Mouse (Mus musculus): ENCODE measurements at regions not wholly inside any gene's neighbourhood (a gene's known extent, or its start where the extent isn't known, plus 50 kb on each side); places are given as distances from the start of the nearest gene placed in this dataset.
"Not testable (repeated sequence)": the region's sequence is repeated elsewhere in the genome, so short reads cannot be mapped to it uniquely, and the experiment has no call there.

GRCm38 (mm10) chr4:153616938-153617337, 134.3 kb upstream of the Ajap1 start:
- no peak for DNase-seq

- DNase-seq, result no peak
These were observed 138.3 kb upstream of the Ajap1 start for GRCm38 (mm10) chr4:153620871-153621270.

GRCm38 (mm10) chr4:153631161-153631560, 148.6 kb upstream of the Ajap1 start:
- DNase-seq, result no peak

GRCm38 (mm10) chr4:153632056-153632455, 149.4 kb upstream of the Ajap1 start:
- DNase-seq, result no peak

- no peak for DNase-seq
These were observed 149.9 kb upstream of the Ajap1 start for GRCm38 (mm10) chr4:153632551-153632950.

- no peak for DNase-seq
These were observed 150.6 kb upstream of the Ajap1 start for GRCm38 (mm10) chr4:153633260-153633659.

- no peak for DNase-seq
These were observed 151.7 kb upstream of the Ajap1 start for GRCm38 (mm10) chr4:153634221-153634881.

GRCm38 (mm10) chr4:153637989-153638388, 155.4 kb upstream of the Ajap1 start:
- DNase-seq, result peak; percentile 21

- no peak for DNase-seq
These were observed 169.2 kb upstream of the Ajap1 start for GRCm38 (mm10) chr4:153651849-153652248.

GRCm38 (mm10) chr4:153652841-153653240, 170.2 kb upstream of the Ajap1 start:
- no peak for DNase-seq

GRCm38 (mm10) chr4:153662731-153663130, 180.1 kb upstream of the Ajap1 start:
- no peak for DNase-seq

- DNase-seq, result not testable (repeated sequence)
These were observed 184.1 kb upstream of the Ajap1 start for GRCm38 (mm10) chr4:153666626-153667236.

GRCm38 (mm10) chr4:153669070-153669469, 186.5 kb upstream of the Ajap1 start:
- DNase-seq, result no peak

- DNase-seq, result no peak
These were observed 187.6 kb upstream of the Ajap1 start for GRCm38 (mm10) chr4:153670216-153670615.

- DNase-seq, result no peak
These were observed 192.8 kb upstream of the Ajap1 start for GRCm38 (mm10) chr4:153675431-153675830.

GRCm38 (mm10) chr4:153679151-153679550, 196.5 kb upstream of the Ajap1 start:
- peak; percentile 51 for DNase-seq

- no peak for DNase-seq
These were observed 205.8 kb upstream of the Ajap1 start for GRCm38 (mm10) chr4:153688441-153688840.

- DNase-seq, result no peak
These were observed 211.3 kb upstream of the Ajap1 start for GRCm38 (mm10) chr4:153693881-153694280.

GRCm38 (mm10) chr4:153696426-153697040, 213.9 kb upstream of the Ajap1 start:
- no peak for DNase-seq

- no peak for DNase-seq
These were observed 224.6 kb upstream of the Ajap1 start for GRCm38 (mm10) chr4:153707218-153707617.

- no peak for DNase-seq
These were observed 232.5 kb upstream of the Ajap1 start for GRCm38 (mm10) chr4:153714995-153715645.

- DNase-seq, result no peak
These were observed 234.7 kb upstream of the Ajap1 start for GRCm38 (mm10) chr4:153717273-153717672.

GRCm38 (mm10) chr4:153724045-153724444, 233.0 kb upstream of the A430005L14Rik start:
- DNase-seq, result no peak
